Mouse (Mus musculus) embryonic fibroblast, embryonic 13.5 days (primary cell): ENCODE results near the gene Myo1d. TPM values are rescaled to one million over a fixed set of nuclear protein-coding genes. Genes with fewer than 3 reads are reported as not detected.
"Not testable (repeated sequence)": the region's sequence is repeated elsewhere in the genome, so short reads cannot be mapped to it uniquely, and the experiment has no call there.

ENCODE experiments used
- H3K27ac ChIP-seq: 2 replicates; pipeline ENCODE4 v1.5.1; 2012; ENCODE audit warnings: low read length, control low read depth, inconsistent platforms; ENCODE audit not compliant: insufficient read depth
- H3K4me1 ChIP-seq: 2 replicates; pipeline ENCODE4 v1.6.1; 2011; ENCODE audit warnings: low read length; ENCODE audit not compliant: control insufficient read depth, insufficient read depth
- H3K4me3 ChIP-seq: 2 replicates; pipeline ENCODE4 v1.5.1; 2011; ENCODE audit warnings: mild to moderate bottlenecking, control low read depth, low read length; ENCODE audit not compliant: insufficient read depth
- CTCF ChIP-seq: IDR thresholded peaks from 2 replicates; pipeline ENCODE4 v1.5.1; 2011; ENCODE audit warnings: mild to moderate bottlenecking, control low read depth, low read length, moderate library complexity, borderline replicate concordance; ENCODE audit not compliant: insufficient read depth
- POLR2A ChIP-seq: IDR thresholded peaks from 2 replicates; pipeline ENCODE4 v1.6.1; 2011; ENCODE audit warnings: low read depth, mild to moderate bottlenecking, control low read depth, low read length, moderate library complexity
- polyA plus RNA-seq: library from polyadenylated mRNA; stranded (reverse); fragments of >200 nt; gene quantifications from 2 replicates; pipeline ENCODE4 v1.2.4, GENCODE M21; 2011; ENCODE audit warnings: low read depth; ENCODE audit not compliant: missing spikeins, insufficient read length

Myo1d gene
- polyA plus RNA-seq, 1 experiment: 29.5 TPM

GRCm38 (mm10) chr11:80471836-80472605 is 307.8 kb downstream of the Myo1d start:
- no peak overlapping the region for H3K27ac ChIP-seq
- no peak overlapping the region for H3K4me3 ChIP-seq
- H3K4me1 ChIP-seq: no peaks in the 10 kb centered on the region
- TF ChIP-seq POLR2A: no peak
- TF ChIP-seq CTCF: no peak

- H3K4me3 ChIP-seq, H3K4me1 ChIP-seq, H3K27ac ChIP-seq: not testable (repeated sequence)
Measured at GRCm38 (mm10) chr11:80463605-80464130, 316.2 kb downstream of the Myo1d start.

- H3K27ac ChIP-seq: no peak overlapping the region
- H3K4me1 ChIP-seq: peaks cover 5% of the 10 kb centered on the region; the same call in 1 of the 2 replicates
- TF ChIP-seq CTCF: no peak
- TF ChIP-seq POLR2A: no peak
Measured at GRCm38 (mm10) chr11:80453198-80453597, 326.6 kb downstream of the Myo1d start.

DNA sequence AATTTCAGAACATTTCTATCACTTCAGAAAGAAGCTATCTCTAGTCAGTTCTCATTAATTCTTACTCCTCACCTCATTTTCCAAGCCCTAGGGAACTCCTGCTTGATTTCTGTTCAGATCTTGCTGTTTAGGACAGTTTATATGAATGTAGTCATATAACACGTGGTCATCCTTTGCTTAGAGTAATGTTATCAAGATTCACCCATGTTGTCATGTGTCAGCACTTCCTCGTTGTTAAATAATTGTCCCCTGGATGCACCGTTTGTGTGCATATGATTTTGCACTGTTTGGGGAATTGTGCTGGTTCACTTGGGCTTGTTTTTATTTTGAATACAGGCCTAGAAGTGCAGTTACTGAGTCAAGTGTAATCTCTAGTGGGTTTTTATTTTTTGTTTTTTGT is 327.6 kb downstream of the Myo1d start:
- Histone ChIP-seq H3K27ac (no peak overlapping the region), H3K4me3 (no peak overlapping the region), H3K4me1 (peaks cover 5% of the 10 kb centered on the region; the same call in 1 of the 2 replicates)
- TF ChIP-seq CTCF: no peak
- no peak for TF ChIP-seq POLR2A

More at GRCm38 (mm10) chr11:80453198-80453597, 326.6 kb downstream of the Myo1d start:
- H3K4me3 ChIP-seq: no peak overlapping the region

- Histone ChIP-seq H3K4me3 (no peak overlapping the region), H3K27ac (no peak overlapping the region), H3K4me1 (peaks cover 5% of the 10 kb centered on the region; the same call in 1 of the 2 replicates)
- TF ChIP-seq POLR2A (no peak), CTCF (no peak)
Measured at GRCm38 (mm10) chr11:80449859-80450258, 330.0 kb downstream of the Myo1d start.

- Histone ChIP-seq H3K4me3 (no peak overlapping the region), H3K27ac (no peak overlapping the region), H3K4me1 (no peaks in the 10 kb centered on the region)
- TF ChIP-seq POLR2A (no peak), CTCF (no peak)
Measured at GRCm38 (mm10) chr11:80446916-80447315, 332.9 kb downstream of the Myo1d start.

Other genes starting within 250 kb of the Myo1d start
- 38.3 and 43.1 TPM in 2 replicates for gene Tmem98, start 30.1 kb upstream of the Myo1d start, polyA plus RNA-seq
- not detected in 2 replicates for gene Spaca3, start 78.3 kb upstream of the Myo1d start, polyA plus RNA-seq